Mouse (Mus musculus): ENCODE measurements at regions not wholly inside any gene's neighbourhood (a gene's known extent, or its start where the extent isn't known, plus 50 kb on each side); places are given as distances from the start of the nearest gene placed in this dataset.

GRCm38 (mm10) chr4:105879891-105880290, 90.2 kb downstream of the Gm12728 start:
- TF ChIP-seq POLR2AphosphoS2 (IDR thresholded peaks at IDR 0.05; ENCODE audit: insufficient read length, low read depth): no peak
- TF ChIP-seq POLR2A (IDR thresholded peaks at IDR 0.05; ENCODE audit: insufficient read length, low read depth): no peak
- no peak for TF ChIP-seq TCF3 (IDR thresholded peaks at IDR 0.05; ENCODE audit: insufficient read length, low read depth)
- TF ChIP-seq MAX (IDR thresholded peaks at IDR 0.05; ENCODE audit: low read depth): no peak
- TF ChIP-seq USF1 (IDR thresholded peaks at IDR 0.05; ENCODE audit: low read depth): no peak
- TF ChIP-seq SRF (IDR thresholded peaks at IDR 0.05; ENCODE audit: control insufficient read depth, insufficient read length, low read depth): no peak
- no peak for TF ChIP-seq REST (IDR thresholded peaks at IDR 0.05; ENCODE audit: insufficient read depth, insufficient read length)

All from myocyte (in vitro differentiated cells).